Mouse (Mus musculus) neutrophil, adult 83 days (primary cell): ENCODE measurements around the gene Mmp19. TPM values are rescaled to one million over a fixed set of nuclear protein-coding genes. Genes with fewer than 3 reads are reported as not detected.

Experiments
- total RNA-seq, 2 experiments: library from RNA; stranded (reverse); gene quantifications; one replicate each; pipeline ENCODE4 v1.2.4; 2023

Mmp19 gene
- 1 to 10 TPM; 6.6 to 7.3 TPM for total RNA-seq

DNA sequence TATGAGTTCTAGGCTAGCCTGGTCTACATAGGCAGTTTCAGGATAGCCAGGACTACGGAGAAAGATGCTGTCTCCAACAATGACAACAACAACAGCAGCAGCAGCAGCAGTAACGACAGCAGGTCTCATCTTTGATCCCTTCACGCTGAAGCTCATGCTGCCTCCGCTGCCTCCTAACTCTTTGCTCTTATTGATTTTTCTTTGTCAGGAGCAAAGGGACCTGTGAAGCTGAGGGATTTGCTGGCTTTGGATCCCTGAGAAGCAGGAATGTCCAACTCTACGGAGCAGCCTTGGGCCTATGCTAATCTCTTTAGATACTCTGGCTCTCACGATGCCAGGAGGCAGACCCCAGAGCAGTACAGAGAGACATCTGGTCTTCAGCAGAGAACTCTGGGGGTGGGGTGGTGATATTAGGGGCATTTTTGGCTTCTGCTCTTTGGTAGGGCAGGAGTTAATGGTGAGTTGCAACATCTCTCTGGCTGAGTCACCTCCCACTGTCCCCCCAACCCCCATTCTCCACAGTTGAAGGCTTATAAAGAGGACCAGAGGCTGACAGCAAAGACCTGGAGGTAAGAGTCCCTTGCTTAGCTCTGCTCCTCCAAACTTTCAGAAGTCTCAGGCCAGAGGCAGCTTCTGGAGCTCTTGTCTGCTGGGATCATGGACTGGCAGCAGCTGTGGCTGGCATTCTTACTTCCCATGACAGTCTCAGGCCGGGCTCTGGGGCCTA is at the start of gene Mmp19:
TSS of gene Mmp19 (plus strand) at position 513 of the 727 bp plus-strand sequence.

GRCm38 (mm10) chr10:128744680-128745601 is 45.8 kb upstream of the Mmp19 start, which contains the start of gene Dgka:
Dgka (minus strand) TSS chr10:128744855.

GRCm38 (mm10) chr10:128747646-128748251 is 43.0 kb upstream of the Mmp19 start, which contains the start of gene Pym1:
Pym1 (plus strand) TSS chr10:128747889.

DNA sequence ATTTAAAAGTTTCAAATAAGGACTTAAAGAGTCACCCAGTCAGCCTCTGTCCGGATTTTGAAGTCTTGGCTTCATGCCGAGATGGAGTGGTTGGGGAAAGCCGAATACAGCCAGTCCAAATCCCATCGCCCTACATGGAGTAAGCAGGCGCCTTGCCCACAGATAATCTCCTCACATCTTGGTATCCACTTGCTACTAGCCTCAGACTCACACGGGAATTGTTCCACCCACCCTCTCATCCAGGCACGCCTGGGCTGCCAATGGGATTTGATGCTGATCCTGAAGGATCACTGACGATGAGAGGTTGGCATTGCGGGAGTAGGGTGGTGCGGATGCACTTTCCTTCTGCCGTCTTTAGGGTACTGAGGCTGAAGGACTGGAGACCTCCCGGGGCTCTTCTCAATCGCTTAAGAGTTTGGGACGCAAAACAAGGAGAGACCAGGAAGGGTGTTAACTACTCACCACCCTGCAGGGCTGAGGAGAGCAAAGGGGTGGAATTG is 13.1 kb downstream of the Mmp19 start, which contains the start of gene Dnajc14:
TSS of gene Dnajc14 (plus strand) at position 292 of the 500 bp plus-strand sequence.

GRCm38 (mm10) chr10:128804271-128805091 is 13.8 kb downstream of the Mmp19 start, which contains the start of gene Tmem198b:
Tmem198b (minus strand) TSS chr10:128804370.

DNA sequence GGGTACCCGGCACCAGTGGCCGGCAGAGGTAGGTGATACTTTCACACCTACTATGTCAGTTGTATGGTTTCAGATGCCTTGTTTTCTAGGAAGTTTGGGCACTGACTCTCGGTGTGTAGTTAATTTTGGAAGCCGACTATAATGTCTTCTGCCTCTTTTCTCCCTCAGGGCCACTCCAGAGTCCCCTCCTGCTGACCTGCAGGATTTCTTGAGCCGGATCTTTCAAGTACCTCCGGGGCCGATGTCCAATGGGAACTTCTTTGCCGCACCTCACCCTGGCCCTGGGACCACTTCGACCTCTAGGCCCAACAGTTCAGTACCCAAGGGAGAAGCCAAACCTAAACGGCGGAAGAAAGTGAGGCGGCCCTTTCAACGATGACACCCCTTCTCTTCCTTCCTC is 26.3 kb downstream of the Mmp19 start, which contains the start of gene Sarnp:
TSS of gene Sarnp (plus strand) at position 301 of the 400 bp plus-strand sequence.

GRCm38 (mm10) chr10:128821358-128822056 is 30.8 kb downstream of the Mmp19 start, which contains the start of gene Ormdl2:
Ormdl2 (minus strand) TSS chr10:128821645.

Other genes with a start within 250 kb of the Mmp19 start
- gene Zc3h10, start 243.1 kb upstream of the Mmp19 start, total RNA-seq = 10 to 100 TPM; 25.3 to 27.3 TPM
- 1,000 to 10,000 TPM; 1,718 to 1,914 TPM for gene Rpl41, start 241.6 kb upstream of the Mmp19 start, total RNA-seq
- 10 to 100 TPM; 50.1 to 53.8 TPM for gene Pa2g4, start 224.9 kb upstream of the Mmp19 start, total RNA-seq
- gene Erbb3, start 201.3 kb upstream of the Mmp19 start, total RNA-seq = 1 to 10 TPM in 1 of 2 experiments, under 1 TPM in 1; 0.85 to 1.1 TPM
- 100 to 1,000 TPM; 512 to 560 TPM for gene Rps26, start 164.2 kb upstream of the Mmp19 start, total RNA-seq
- not detected for gene Ikzf4, start 144.9 kb upstream of the Mmp19 start, total RNA-seq
- gene Suox, start 116.8 kb upstream of the Mmp19 start, total RNA-seq = 1 to 10 TPM; 3.1 to 4.9 TPM
- 100 to 1,000 TPM; 108 to 111 TPM for gene Rab5b, start 94.6 kb upstream of the Mmp19 start, total RNA-seq
- 1 to 10 TPM; 2.4 to 3.0 TPM for gene Pmel, start 86.7 kb upstream of the Mmp19 start, total RNA-seq
- gene Cdk2, start 85.9 kb upstream of the Mmp19 start, total RNA-seq = 10 to 100 TPM; 81.0 to 81.2 TPM
- 10 to 100 TPM; 42.5 to 51.0 TPM for gene Dgka, start 46.1 kb upstream of the Mmp19 start, total RNA-seq
- 10 to 100 TPM; 18.2 to 22.3 TPM for gene Pym1, start 43.0 kb upstream of the Mmp19 start, total RNA-seq
- gene Dnajc14, start 13.2 kb downstream of the Mmp19 start, total RNA-seq = 10 to 100 TPM; 59.8 to 65.1 TPM
- 1 to 10 TPM; 5.7 to 6.5 TPM for gene Tmem198b, start 13.5 kb downstream of the Mmp19 start, total RNA-seq
- gene Sarnp, start 26.4 kb downstream of the Mmp19 start, total RNA-seq = 10 to 100 TPM; 34.9 to 38.9 TPM
- 10 to 100 TPM; 20.5 to 25.1 TPM for gene Ormdl2, start 30.7 kb downstream of the Mmp19 start, total RNA-seq
- under 1 TPM in 1 of 2 experiments, not detected in 1; 0.13 TPM for gene Gdf11, start 100.8 kb downstream of the Mmp19 start, total RNA-seq
- gene Cd63, start 110.1 kb downstream of the Mmp19 start, total RNA-seq = 100 to 1,000 TPM; 136 to 156 TPM
- gene Rdh5, start 132.0 kb downstream of the Mmp19 start, total RNA-seq = 1 to 10 TPM; 3.2 to 6.0 TPM
- 10 to 100 TPM; 80.0 to 90.6 TPM for gene Bloc1s1, start 133.1 kb downstream of the Mmp19 start, total RNA-seq
- gene Itga7, start 142.9 kb downstream of the Mmp19 start, total RNA-seq = under 1 TPM in 1 of 2 experiments, not detected in 1; 0.09 TPM
- gene Mettl7b, start 170.1 kb downstream of the Mmp19 start, total RNA-seq = not detected
- gene Olfr9, start 198.5 kb downstream of the Mmp19 start, total RNA-seq = not detected
- not detected for gene Olfr763, start 219.9 kb downstream of the Mmp19 start, total RNA-seq
- not detected for gene Olfr764-ps1, start 249.0 kb downstream of the Mmp19 start, total RNA-seq